Mouse (Mus musculus) heart, adult 2 months (tissue): ENCODE results near the gene Cfap97.

Source experiments
- CTCF ChIP-seq: fragments of 200-600 bp; IDR thresholded peaks from 2 replicates; pipeline ENCODE4 v1.8.1; 2022; ENCODE audit warnings: antibody characterized with exemption, mild to moderate bottlenecking, moderate library complexity
- EP300 ChIP-seq: fragments of 200-500 bp; IDR thresholded peaks from 2 replicates; pipeline ENCODE4 v1.6.1; 2011; ENCODE audit warnings: low read depth, low read length, control low read depth; ENCODE audit not compliant: insufficient read depth
- POLR2A ChIP-seq: fragments of 200-500 bp; IDR thresholded peaks from 2 replicates; pipeline ENCODE4 v1.6.1; 2011; ENCODE audit warnings: mild to moderate bottlenecking, low read depth, low read length, control low read depth; ENCODE audit not compliant: insufficient read depth

GRCm38 (mm10) chr8:46180136-46180535, 28.6 kb downstream of the Cfap97 start:
- TF ChIP-seq CTCF (no peak), POLR2A (no peak), EP300 (no peak)
